ENCODE assay signal across 13 mouse cellular contexts in genomic region chr3:145743050-145743449, GRCm38 (mm10). TPM values are rescaled to one million over a fixed set of nuclear protein-coding genes. Genes with fewer than 3 reads are reported as not detected.
DNase-seq lines count a peak whose midpoint lies in the region; ATAC-seq and TF ChIP-seq lines count a peak whose summit lies in the region.
"Had no signal": no experiment of that assay in that cellular context is flagged by ENCODE, and none has a peak within 500 bp of the region (broad histone marks: within the 10 kb centered on the region; RNA-seq: fewer than 3 reads in every experiment).

No protein-coding gene starts in this region.

- no peaks in the 10 kb centered on the region for H3K36me3 ChIP-seq in neural tube, embryonic 14.5 days (ENCODE audit: control insufficient read depth, insufficient read depth, low read length)
- H3K36me3 ChIP-seq in hindbrain, postnatal 0 days (ENCODE audit: insufficient read depth, low read length): no peaks in the 10 kb centered on the region
- H3K36me3 ChIP-seq: G1E had no signal

- no peaks in the 10 kb centered on the region for H3K4me1 ChIP-seq in neural tube, embryonic 14.5 days (ENCODE audit: control insufficient read depth, insufficient read depth, low read length)
- no peaks in the 10 kb centered on the region for H3K4me1 ChIP-seq in hindbrain, postnatal 0 days (ENCODE audit: insufficient read depth, low read length)

- no peak overlapping the region for H3K4me3 ChIP-seq in neural tube, embryonic 14.5 days (ENCODE audit: low read depth, low read length)
- H3K4me3 ChIP-seq in hindbrain, postnatal 0 days (ENCODE audit: low read length): no peak overlapping the region
- H3K4me3 ChIP-seq: myocyte had no signal

- H3K27me3 ChIP-seq in neural tube, embryonic 14.5 days (ENCODE audit: control insufficient read depth, insufficient read depth, low read length): no peaks in the 10 kb centered on the region
- no peaks in the 10 kb centered on the region for H3K27me3 ChIP-seq in hindbrain, postnatal 0 days (ENCODE audit: insufficient read depth, low read length)

- TF ChIP-seq CTCF in hindbrain, postnatal 0 days (IDR thresholded peaks at IDR 0.05; ENCODE audit: low read depth): no peak

- DNase-seq in frontal cortex, postnatal 14 days (ENCODE audit: low spot score in 2 of 2): no peak
- DNase-seq in neural tube, embryonic 10.5 days (ENCODE audit: extremely low spot score, low spot score): no peak
- DNase-seq in hindbrain, postnatal 0 days (ENCODE audit: low spot score): no peak
- peak; percentile 46 for DNase-seq in retina, embryonic 14.5 days (ENCODE audit: low spot score)
- DNase-seq in lung, postnatal 36 days: no peak
- DNase-seq: cerebellum, postnatal 10 days; kidney, adult 11 months; thymus, adult 2 months had no signal

- peak; percentile 62; the same call in 1 of the 2 replicates for ATAC-seq in frontal cortex, adult (ENCODE audit: low TSS enrichment)
- ATAC-seq in neural tube, embryonic 14.5 days (ENCODE audit: low read depth): peak; percentile 42; the same call in 1 of the 2 replicates
- peak; percentile 39; the same call in 1 of the 2 replicates for ATAC-seq in hindbrain, postnatal 0 days
- ATAC-seq in erythroblast, adult 5-6 weeks (replicated peaks; ENCODE audit: low FRiP score, poor library complexity, severe bottlenecking): no peak

- H3K9ac ChIP-seq in neural tube, embryonic 14.5 days (replicated peaks; ENCODE audit: low read depth, low read length): no peak overlapping the region
- no peak overlapping the region for H3K9ac ChIP-seq in hindbrain, postnatal 0 days (replicated peaks; ENCODE audit: low read length)

- no peaks in the 10 kb centered on the region for H3K9me3 ChIP-seq in neural tube, embryonic 14.5 days (ENCODE audit: control insufficient read depth, low read length)
- no peaks in the 10 kb centered on the region for H3K9me3 ChIP-seq in hindbrain, postnatal 0 days (ENCODE audit: low read length)

- no peak overlapping the region for H3K4me2 ChIP-seq in neural tube, embryonic 14.5 days (ENCODE audit: low read depth, low read length)
- peak overlapping the region; percentile 28; the same call in 1 of the 2 replicates for H3K4me2 ChIP-seq in hindbrain, postnatal 0 days (ENCODE audit: low read depth, low read length)

- H3K27ac ChIP-seq in neural tube, embryonic 14.5 days (ENCODE audit: low read depth, low read length): no peak overlapping the region
- no peak overlapping the region for H3K27ac ChIP-seq in hindbrain, postnatal 0 days

- WGBS in neural tube, embryonic 14.5 days: 58% methylated on average over 9 of the region's 9 CpGs
- WGBS in hindbrain, postnatal 0 days: 41% methylated on average over 9 of the region's 9 CpGs

RNA-seq across cellular contexts. Expression of gene Ddah1, which starts 15.4 kb away (rescaled TPM):
- 97.1 and 98.8 TPM in 2 replicates for polyA plus RNA-seq in neural tube, embryonic 14.5 days (2014; fragmentation: Nextera tagmentation; extraction: Ambion mirVana)
- 125 and 126 TPM in 2 replicates for total RNA-seq in hindbrain, postnatal 0 days (2014; rRNA removed)
- 164 and 170 TPM in 2 replicates for polyA plus RNA-seq in hindbrain, postnatal 0 days (2015; fragmentation: Nextera tagmentation; extraction: Ambion mirVana)
- not detected in 2 replicates for total RNA-seq in erythroblast, adult 5-6 weeks (2015; ENCODE audit: low replicate concordance)
- total RNA-seq in erythroblast, adult 5-6 weeks (2017; ENCODE audit: low replicate concordance): not detected in 2 replicates
- polyA plus RNA-seq: G1E had no signal

Comparison
In these comparisons a context has a peak if more than half of its experiments do, and no peak if none do; other contexts are left out.
1. RNA of gene Ddah1, which starts 15.4 kb away (total RNA-seq): 125 to 126 TPM in hindbrain, postnatal 0 days; not detected in erythroblast, adult 5-6 weeks; every median in the first group is over 100 times any median in the second.